Comparison of ENCODE assay signal across 20 mouse cellular contexts in genomic region chr15:12425049-12425627, GRCm38 (mm10).
A peak's percentile ranks its signal among the peaks of the same experiment; 100 is the strongest.
DNase-seq lines count a peak whose midpoint lies in the region; ATAC-seq and TF ChIP-seq lines count a peak whose summit lies in the region.
"Had no signal": no experiment of that assay in that cellular context is flagged by ENCODE, and none has a peak within 500 bp of the region (broad histone marks: within the 10 kb centered on the region; RNA-seq: fewer than 3 reads in every experiment).

No protein-coding gene starts in this region.

- H3K4me3 ChIP-seq in midbrain, embryonic 12.5 days, result no peak overlapping the region
- H3K4me3 ChIP-seq in midbrain, embryonic 16.5 days (ENCODE audit: low read depth, low read length), result no peak overlapping the region
- H3K4me3 ChIP-seq in left cerebral cortex, adult 2 months, result no peak overlapping the region
- H3K4me3 ChIP-seq: embryonic facial prominence, embryonic 10.5 days; forebrain, embryonic 13.5 days; heart, embryonic 10.5 days; limb, embryonic 12.5 days; liver, embryonic 13.5 days had no signal

- H3K27ac ChIP-seq in midbrain, embryonic 12.5 days (replicated peaks), result no peak overlapping the region
- H3K27ac ChIP-seq in midbrain, embryonic 16.5 days (ENCODE audit: low read length), result no peak overlapping the region
- no peak overlapping the region for H3K27ac ChIP-seq in left cerebral cortex, adult 2 months
- H3K27ac ChIP-seq: embryonic facial prominence, embryonic 10.5 days; forebrain, embryonic 13.5 days; heart, embryonic 10.5 days; hindbrain, postnatal 0 days; limb, embryonic 12.5 days; liver, embryonic 13.5 days had no signal

- H3K4me2 ChIP-seq in midbrain, embryonic 12.5 days (replicated peaks), result no peak overlapping the region
- H3K4me2 ChIP-seq in midbrain, embryonic 16.5 days (ENCODE audit: low read length), result no peak overlapping the region
- H3K4me2 ChIP-seq: forebrain, embryonic 13.5 days; limb, embryonic 12.5 days; liver, embryonic 13.5 days had no signal

- no peaks in the 10 kb centered on the region for H3K36me3 ChIP-seq in midbrain, embryonic 12.5 days
- H3K36me3 ChIP-seq in midbrain, embryonic 16.5 days (ENCODE audit: control insufficient read depth, insufficient read depth, low read length), result no peaks in the 10 kb centered on the region
- H3K36me3 ChIP-seq: embryonic facial prominence, embryonic 10.5 days; heart, embryonic 10.5 days; liver, embryonic 13.5 days had no signal

- DNase-seq in NIH3T3 (ENCODE audit: low read depth), result peak; percentile 4
- DNase-seq in left cerebral cortex, postnatal 14 days (ENCODE audit: low spot score in 2 of 2), result no peak
- DNase-seq in adrenal gland, postnatal 4 days (ENCODE audit: low spot score in 2 of 2), result no peak
- no peak for DNase-seq in left cerebral cortex, adult 2 months (ENCODE audit: extremely low spot score in 1 of 2, low spot score in 2 of 2)
- DNase-seq: cerebellum, postnatal 25 days; gastrocnemius, postnatal 14 days; heart, postnatal 14 days; kidney, adult 2 months; layer of hippocampus, postnatal 36 days; liver, embryonic 13.5 days; right cerebral cortex, postnatal 25 days; thymus, adult 18-20 months had no signal

- WGBS in midbrain, embryonic 12.5 days, result 47% methylated on average over 13 of the region's 13 CpGs
- WGBS in midbrain, embryonic 16.5 days, result 46% methylated on average over 13 of the region's 13 CpGs

- H3K4me1 ChIP-seq in midbrain, embryonic 12.5 days, result peaks cover 2% of the 10 kb centered on the region; the same call in 1 of the 2 replicates
- no peaks in the 10 kb centered on the region for H3K4me1 ChIP-seq in midbrain, embryonic 16.5 days (ENCODE audit: control insufficient read depth, insufficient read depth, low read length)
- H3K4me1 ChIP-seq: forebrain, embryonic 13.5 days had no signal

- no peaks in the 10 kb centered on the region for H3K27me3 ChIP-seq in midbrain, embryonic 12.5 days
- no peaks in the 10 kb centered on the region for H3K27me3 ChIP-seq in midbrain, embryonic 16.5 days (ENCODE audit: control insufficient read depth, insufficient read depth, low read depth, low read length)
- H3K27me3 ChIP-seq: forebrain, embryonic 13.5 days; limb, embryonic 12.5 days; liver, embryonic 13.5 days had no signal

- TF ChIP-seq CTCF in left cerebral cortex, adult 2 months (IDR thresholded peaks at IDR 0.05), result no peak

- 0 out of 2 replicates have a peak, but pooled peaks have one; percentile 38 for ATAC-seq in midbrain, embryonic 12.5 days (ENCODE audit: low FRiP score, low read depth)
- ATAC-seq in midbrain, embryonic 16.5 days, result no peak
- 0 out of 2 replicates have a peak, but pooled peaks have one; percentile 10 for ATAC-seq in granulocyte monocyte progenitor cell, adult 5-6 weeks (replicated peaks; ENCODE audit: poor library complexity, severe bottlenecking)
- ATAC-seq: forebrain, embryonic 13.5 days; hindbrain, postnatal 0 days had no signal

- no peaks in the 10 kb centered on the region for H3K9me3 ChIP-seq in midbrain, embryonic 12.5 days
- no peaks in the 10 kb centered on the region for H3K9me3 ChIP-seq in midbrain, embryonic 16.5 days (replicated peaks; ENCODE audit: control insufficient read depth, low read length, poor library complexity, severe bottlenecking)
- H3K9me3 ChIP-seq: embryonic facial prominence, embryonic 10.5 days; forebrain, embryonic 13.5 days; heart, embryonic 10.5 days; limb, embryonic 12.5 days; liver, embryonic 13.5 days had no signal

- no peak overlapping the region for H3K9ac ChIP-seq in midbrain, embryonic 12.5 days (replicated peaks)
- no peak overlapping the region for H3K9ac ChIP-seq in midbrain, embryonic 16.5 days (ENCODE audit: low read depth, low read length)
- H3K9ac ChIP-seq: forebrain, embryonic 13.5 days; limb, embryonic 12.5 days; liver, embryonic 13.5 days had no signal

- intact Hi-C loops in left cerebral cortex, postnatal 14 days (cut with DNase I), result no loop called here
- intact Hi-C loops in left cerebral cortex, adult 2 months (cut with DNase I), result no loop called here
